Mouse (Mus musculus): ENCODE data around the gene Chst3. TPM values are rescaled to one million over a fixed set of nuclear protein-coding genes. Genes with fewer than 3 reads are reported as not detected.
"Not testable (repeated sequence)": the region's sequence is repeated elsewhere in the genome, so short reads cannot be mapped to it uniquely, and the experiment has no call there.

The Chst3 gene
- polyA plus RNA-seq, 1 experiment from 2014 or later = 1.8 TPM

GRCm38 (mm10) chr10:60250426-60250965, 31.4 kb upstream of the Chst3 start:
- DNase-seq (ENCODE audit: low spot score) = no peak
- 81% methylated on average over 13 of the region's 13 CpGs for WGBS
- no peaks in the 10 kb centered on the region for H3K36me3 ChIP-seq (replicated peaks)
- H3K27me3 ChIP-seq (replicated peaks; ENCODE audit: low read depth, poor library complexity, severe bottlenecking) = no peaks in the 10 kb centered on the region
- H3K9me3 ChIP-seq = no peaks in the 10 kb centered on the region
- H3K4me3 ChIP-seq = no peak overlapping the region
- H3K4me1 ChIP-seq = peaks cover 8% of the 10 kb centered on the region
- H3K27ac ChIP-seq (replicated peaks) = no peak overlapping the region

- H3K27ac ChIP-seq (replicated peaks); H3K27me3 ChIP-seq (replicated peaks; ENCODE audit: low read depth, poor library complexity, severe bottlenecking); H3K36me3 ChIP-seq (replicated peaks); H3K4me1 ChIP-seq; H3K9me3 ChIP-seq; H3K4me3 ChIP-seq; DNase-seq (ENCODE audit: low spot score): not testable (repeated sequence)
- 92% methylated on average over 3 of the region's 3 CpGs for WGBS
Measured at GRCm38 (mm10) chr10:60248345-60248744, 29.3 kb upstream of the Chst3 start.

DNA sequence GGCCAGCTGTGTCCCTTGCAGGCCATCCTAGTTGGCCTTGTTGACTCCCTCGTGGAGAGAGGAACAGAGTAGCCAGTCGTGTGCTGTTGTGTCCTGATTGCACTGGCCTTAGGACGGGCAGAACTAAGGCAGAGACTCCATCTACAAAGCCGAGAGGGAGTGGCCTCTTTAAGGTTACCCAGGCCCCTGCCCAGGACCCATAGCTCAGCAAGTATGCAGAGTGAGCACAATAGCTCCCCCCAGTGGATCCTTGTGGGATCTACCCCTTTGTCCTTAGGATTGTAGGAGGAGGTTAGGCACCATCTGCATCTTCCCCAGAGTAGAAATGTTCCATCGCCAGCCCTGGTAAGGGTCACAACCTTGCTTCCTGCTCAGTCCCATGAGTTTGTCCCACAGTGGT, 27.5 kb upstream of the Chst3 start:
- 35% methylated on average over 5 of the region's 5 CpGs for WGBS
- H3K36me3 ChIP-seq (replicated peaks) = no peaks in the 10 kb centered on the region

DNA sequence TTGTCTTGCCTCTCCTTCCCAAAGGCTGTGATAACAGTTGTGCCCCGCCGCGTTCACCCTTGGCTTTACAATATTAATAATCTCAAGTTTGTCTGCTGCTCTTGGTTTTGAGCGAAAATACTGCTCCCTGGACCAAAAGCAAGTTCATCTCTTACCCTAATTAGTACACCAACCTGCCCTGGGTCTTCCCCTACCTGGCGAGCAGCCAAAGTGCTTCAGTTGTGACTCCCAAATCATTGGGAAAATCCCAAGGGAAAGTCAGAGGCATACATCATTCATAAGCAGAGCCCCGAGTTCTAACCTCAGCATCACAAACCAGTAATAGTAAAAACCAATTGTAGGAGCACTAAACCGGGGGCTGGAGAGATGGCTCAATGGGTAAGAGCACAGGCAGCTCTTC, 26.6 kb upstream of the Chst3 start:
- no peaks in the 10 kb centered on the region for H3K36me3 ChIP-seq (replicated peaks)
- H3K4me3 ChIP-seq = no peak overlapping the region
- no peak for DNase-seq (ENCODE audit: low spot score)
- 84% methylated on average over 7 of the region's 7 CpGs for WGBS
- H3K27me3 ChIP-seq (replicated peaks; ENCODE audit: low read depth, poor library complexity, severe bottlenecking) = no peaks in the 10 kb centered on the region
- H3K9me3 ChIP-seq = no peaks in the 10 kb centered on the region
- H3K27ac ChIP-seq (replicated peaks) = no peak overlapping the region
- no peaks in the 10 kb centered on the region for H3K4me1 ChIP-seq

More for the DNA sequence above, 27.5 kb upstream of the Chst3 start:
- no peak overlapping the region for H3K4me3 ChIP-seq
- H3K27me3 ChIP-seq (replicated peaks; ENCODE audit: low read depth, poor library complexity, severe bottlenecking) = no peaks in the 10 kb centered on the region
- H3K9me3 ChIP-seq = no peaks in the 10 kb centered on the region
- DNase-seq (ENCODE audit: low spot score) = peak; percentile 72
- no peaks in the 10 kb centered on the region for H3K4me1 ChIP-seq
- no peak overlapping the region for H3K27ac ChIP-seq (replicated peaks)

GRCm38 (mm10) chr10:60245041-60245440, 26.0 kb upstream of the Chst3 start:
- no peaks in the 10 kb centered on the region for H3K36me3 ChIP-seq (replicated peaks)
- H3K27ac ChIP-seq (replicated peaks) = no peak overlapping the region
- no peaks in the 10 kb centered on the region for H3K4me1 ChIP-seq
- WGBS = 5% methylated on average over 8 of the region's 8 CpGs
- H3K27me3 ChIP-seq (replicated peaks; ENCODE audit: low read depth, poor library complexity, severe bottlenecking) = no peaks in the 10 kb centered on the region
- no peaks in the 10 kb centered on the region for H3K9me3 ChIP-seq
- peak; percentile 89 for DNase-seq (ENCODE audit: low spot score)
- no peak overlapping the region for H3K4me3 ChIP-seq

DNA sequence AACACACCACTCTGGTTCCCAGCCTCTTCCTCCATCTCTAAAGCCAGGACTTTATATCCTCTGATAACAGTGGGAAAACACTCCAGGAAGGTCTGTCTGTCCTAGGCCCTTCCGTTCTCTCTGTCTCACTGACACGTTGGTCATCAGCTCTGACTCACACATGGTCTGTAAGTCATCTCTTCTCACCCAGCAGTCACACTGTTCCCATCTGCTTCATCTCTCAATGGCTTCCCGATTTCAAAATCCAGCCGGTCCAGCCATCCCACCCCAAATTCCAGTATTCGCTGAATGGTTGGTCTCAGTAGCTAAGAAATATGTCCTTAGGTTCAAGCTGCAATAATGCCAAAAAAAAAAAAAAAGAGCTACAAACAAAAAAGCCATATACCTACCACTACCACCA, 24.9 kb upstream of the Chst3 start:
- H3K9me3 ChIP-seq = no peaks in the 10 kb centered on the region
- no peaks in the 10 kb centered on the region for H3K4me1 ChIP-seq
- H3K36me3 ChIP-seq (replicated peaks) = no peaks in the 10 kb centered on the region
- H3K27ac ChIP-seq (replicated peaks) = no peak overlapping the region
- H3K27me3 ChIP-seq (replicated peaks; ENCODE audit: low read depth, poor library complexity, severe bottlenecking) = no peaks in the 10 kb centered on the region
- no peak overlapping the region for H3K4me3 ChIP-seq
- no peak for DNase-seq (ENCODE audit: low spot score)
- WGBS = 89% methylated on average over 5 of the region's 5 CpGs

GRCm38 (mm10) chr10:60240416-60240815, 21.4 kb upstream of the Chst3 start:
- Histone ChIP-seq H3K4me1 (no peaks in the 10 kb centered on the region), H3K27ac (replicated peaks) (no peak overlapping the region), H3K4me3 (no peak overlapping the region), H3K27me3 (replicated peaks; ENCODE audit: low read depth, poor library complexity, severe bottlenecking) (no peaks in the 10 kb centered on the region), H3K9me3 (no peaks in the 10 kb centered on the region), H3K36me3 (replicated peaks) (no peaks in the 10 kb centered on the region)
- 87% methylated on average over 6 of the region's 6 CpGs for WGBS
- DNase-seq (ENCODE audit: low spot score) = no peak

- no peaks in the 10 kb centered on the region for H3K27me3 ChIP-seq (replicated peaks; ENCODE audit: low read depth, poor library complexity, severe bottlenecking)
- DNase-seq (ENCODE audit: low spot score) = peak; percentile 67
- H3K9me3 ChIP-seq = no peaks in the 10 kb centered on the region
- H3K4me3 ChIP-seq = no peak overlapping the region
- WGBS = 69% methylated on average over 10 of the region's 10 CpGs
- no peaks in the 10 kb centered on the region for H3K4me1 ChIP-seq
- no peaks in the 10 kb centered on the region for H3K36me3 ChIP-seq (replicated peaks)
- no peak overlapping the region for H3K27ac ChIP-seq (replicated peaks)
Measured at GRCm38 (mm10) chr10:60237475-60238154, 18.6 kb upstream of the Chst3 start.

DNA sequence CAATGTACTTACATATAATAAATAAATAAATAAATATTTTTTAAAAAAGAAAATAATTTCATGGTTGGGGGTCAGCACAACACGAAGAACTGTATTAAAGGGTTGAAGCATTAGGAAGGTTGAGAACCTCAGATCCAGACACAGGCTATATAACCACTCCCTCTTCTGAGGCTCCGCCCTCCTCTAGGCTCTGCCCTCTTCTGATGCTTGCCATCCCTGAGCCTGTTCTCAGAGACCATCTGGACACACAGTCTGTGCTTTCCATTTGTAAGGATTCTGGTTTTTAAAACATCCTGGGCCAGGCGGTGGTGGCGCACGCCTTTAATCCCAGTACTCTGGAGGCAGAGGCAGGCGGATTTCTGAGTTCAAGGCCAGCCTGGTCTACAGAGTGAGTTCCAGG, 16.8 kb upstream of the Chst3 start:
- H3K27ac ChIP-seq (replicated peaks); H3K4me1 ChIP-seq; H3K36me3 ChIP-seq (replicated peaks); H3K27me3 ChIP-seq (replicated peaks; ENCODE audit: low read depth, poor library complexity, severe bottlenecking); H3K9me3 ChIP-seq; DNase-seq (ENCODE audit: low spot score); H3K4me3 ChIP-seq: not testable (repeated sequence)
- 94% methylated on average over 6 of the region's 6 CpGs for WGBS

- no peaks in the 10 kb centered on the region for H3K27me3 ChIP-seq (replicated peaks; ENCODE audit: low read depth, poor library complexity, severe bottlenecking)
- H3K4me1 ChIP-seq = peaks cover 14% of the 10 kb centered on the region; the same call in 1 of the 2 replicates
- no peak for DNase-seq (ENCODE audit: low spot score)
- no peaks in the 10 kb centered on the region for H3K9me3 ChIP-seq
- 75% methylated on average over 9 of the region's 9 CpGs for WGBS
- H3K27ac ChIP-seq (replicated peaks) = no peak overlapping the region
- H3K36me3 ChIP-seq (replicated peaks) = no peaks in the 10 kb centered on the region
- H3K4me3 ChIP-seq = no peak overlapping the region
Measured at GRCm38 (mm10) chr10:60234006-60234405, 14.9 kb upstream of the Chst3 start.

- H3K4me1 ChIP-seq = peaks cover 24% of the 10 kb centered on the region
- peak overlapping the region; percentile 35 for H3K27ac ChIP-seq (replicated peaks)
- no peak overlapping the region for H3K4me3 ChIP-seq
- WGBS = 71% methylated on average over 6 of the region's 6 CpGs
- H3K27me3 ChIP-seq (replicated peaks; ENCODE audit: low read depth, poor library complexity, severe bottlenecking) = no peaks in the 10 kb centered on the region
- H3K36me3 ChIP-seq (replicated peaks) = no peaks in the 10 kb centered on the region
- H3K9me3 ChIP-seq = no peaks in the 10 kb centered on the region
- no peak for DNase-seq (ENCODE audit: low spot score)
Measured at GRCm38 (mm10) chr10:60230321-60231088, 11.4 kb upstream of the Chst3 start.

DNA sequence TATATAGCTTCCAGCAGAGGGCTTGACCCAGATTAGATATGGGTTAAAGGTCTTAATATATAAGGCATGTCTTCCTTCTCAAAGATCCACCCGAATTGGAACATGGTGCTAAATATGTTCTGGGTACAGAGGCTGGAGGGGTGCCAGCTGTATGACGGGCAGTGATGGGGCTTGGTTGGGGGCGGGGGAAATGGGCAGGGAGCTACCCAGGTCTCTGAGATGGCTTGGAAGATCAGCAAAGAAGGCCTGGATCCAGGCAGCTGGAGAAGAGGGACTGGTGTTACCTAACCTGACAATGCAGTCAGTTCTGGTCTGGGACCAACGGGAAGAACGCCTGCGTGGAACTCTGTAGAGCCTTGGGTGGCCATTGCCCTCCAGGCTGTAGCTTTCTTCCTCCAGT, 10.1 kb upstream of the Chst3 start:
- Histone ChIP-seq H3K27me3 (replicated peaks; ENCODE audit: low read depth, poor library complexity, severe bottlenecking) (no peaks in the 10 kb centered on the region), H3K27ac (replicated peaks) (no peak overlapping the region), H3K4me3 (no peak overlapping the region), H3K4me1 (peaks cover 24% of the 10 kb centered on the region), H3K36me3 (replicated peaks) (no peaks in the 10 kb centered on the region), H3K9me3 (no peaks in the 10 kb centered on the region)
- DNase-seq (ENCODE audit: low spot score) = no peak
- 87% methylated on average over 6 of the region's 6 CpGs for WGBS

- Histone ChIP-seq H3K4me3 (no peak overlapping the region), H3K9me3 (no peaks in the 10 kb centered on the region), H3K36me3 (replicated peaks) (no peaks in the 10 kb centered on the region), H3K27ac (replicated peaks) (no peak overlapping the region), H3K27me3 (replicated peaks; ENCODE audit: low read depth, poor library complexity, severe bottlenecking) (no peaks in the 10 kb centered on the region), H3K4me1 (peaks cover 24% of the 10 kb centered on the region)
- 72% methylated on average over 4 of the region's 4 CpGs for WGBS
- no peak for DNase-seq (ENCODE audit: low spot score)
Measured at GRCm38 (mm10) chr10:60227666-60228065, 8.6 kb upstream of the Chst3 start.
